Mouse (Mus musculus) left cerebral cortex, postnatal 36 days (tissue): Measurements from ENCODE around the gene Kndc1. TPM values are rescaled to one million over a fixed set of nuclear protein-coding genes. Genes with fewer than 3 reads are reported as not detected.

Source experiments
- DNase-seq, 2 experiments: peaks; one replicate each; pipeline ENCODE4 v3.0.0; 2021 to 2022; ENCODE audit warnings: low spot score in 2 of 2, mixed read lengths in 1 of 2
- intact Hi-C: fragments of 180-260 bp; cut with DNase I; formaldehyde crosslinking; loops from one replicate; pipeline ENCODE4 v1.15.1; 2025
- total RNA-seq, 2 experiments: library from RNA; stranded (reverse); gene quantifications; 2 replicates each; pipeline ENCODE4 v1.2.3; 2021

Kndc1 gene
- total RNA-seq, 2 experiments from 2014 or later = 70.1 to 70.2 TPM

GRCm38 (mm10) chr7:139900456-139900855 lies 6.0 kb downstream of the Kndc1 start:
- DNase-seq = no peak
- intact Hi-C loops = loop anchor here (10.0 kb wide), 1 partner anchor 94 kb away; the partner anchor contains the start of gene Adam8

DNA sequence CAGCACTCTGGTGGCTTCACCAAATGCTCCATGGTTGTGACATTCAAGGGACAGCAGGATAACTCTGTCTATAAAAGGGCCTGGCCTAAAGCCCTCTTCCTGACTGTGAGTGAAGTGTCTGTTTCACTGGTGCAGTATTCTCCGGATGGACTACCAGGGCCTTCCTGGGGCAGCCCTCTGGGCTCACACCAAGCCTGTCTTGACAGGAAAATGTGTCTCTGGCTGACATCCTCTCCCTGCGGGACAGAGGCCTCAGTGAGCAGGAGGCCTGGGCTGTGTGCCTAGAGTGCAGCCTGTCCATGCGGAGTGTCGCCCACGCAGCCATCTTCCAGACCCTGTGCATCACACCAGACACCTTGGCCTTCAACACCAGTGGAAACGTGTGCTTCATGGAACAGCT lies 6.4 kb downstream of the Kndc1 start:
- no peak for DNase-seq
- intact Hi-C loops = loop anchor here (10.0 kb wide), 1 partner anchor 94 kb away; the partner anchor contains the start of gene Adam8

- intact Hi-C loops = loop anchor here (10.0 kb wide), 1 partner anchor 93 kb away; the partner anchor contains the start of gene Adam8
- no peak for DNase-seq
Observed at GRCm38 (mm10) chr7:139901981-139902380, 7.5 kb downstream of the Kndc1 start.

- intact Hi-C loops = loop anchor here (10.0 kb wide), 1 partner anchor 90 kb away; the partner anchor contains the start of gene Adam8
- no peak for DNase-seq
Observed at GRCm38 (mm10) chr7:139905261-139905660, 10.8 kb downstream of the Kndc1 start.

GRCm38 (mm10) chr7:139905661-139906060 lies 11.2 kb downstream of the Kndc1 start:
- intact Hi-C loops = loop anchor here (10.0 kb wide), 1 partner anchor 89 kb away; the partner anchor contains the start of gene Adam8
- no peak for DNase-seq

DNA sequence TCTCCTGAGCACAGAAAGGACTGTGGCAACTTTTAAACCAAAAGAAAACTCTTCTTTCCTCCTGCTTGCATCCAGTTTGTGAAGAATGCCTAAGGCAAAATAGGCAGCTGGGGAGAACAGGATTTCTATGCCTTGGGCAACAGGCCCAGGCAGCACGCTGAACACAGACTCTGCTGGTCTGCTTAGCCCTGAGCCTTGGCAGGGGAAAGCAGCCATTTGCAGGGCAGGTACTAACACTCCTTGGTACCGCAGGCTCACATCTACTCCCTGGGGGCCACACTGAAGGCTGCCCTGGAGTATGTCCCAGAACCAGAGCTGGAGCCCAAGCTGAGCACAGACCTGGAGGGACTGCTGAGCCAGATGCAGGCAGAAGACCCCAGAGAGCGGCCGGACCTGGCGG lies 13.7 kb downstream of the Kndc1 start:
- no peak for DNase-seq
- intact Hi-C loops = loop anchor here (10.0 kb wide), 1 partner anchor 87 kb away; the partner anchor contains the start of gene Adam8

DNA sequence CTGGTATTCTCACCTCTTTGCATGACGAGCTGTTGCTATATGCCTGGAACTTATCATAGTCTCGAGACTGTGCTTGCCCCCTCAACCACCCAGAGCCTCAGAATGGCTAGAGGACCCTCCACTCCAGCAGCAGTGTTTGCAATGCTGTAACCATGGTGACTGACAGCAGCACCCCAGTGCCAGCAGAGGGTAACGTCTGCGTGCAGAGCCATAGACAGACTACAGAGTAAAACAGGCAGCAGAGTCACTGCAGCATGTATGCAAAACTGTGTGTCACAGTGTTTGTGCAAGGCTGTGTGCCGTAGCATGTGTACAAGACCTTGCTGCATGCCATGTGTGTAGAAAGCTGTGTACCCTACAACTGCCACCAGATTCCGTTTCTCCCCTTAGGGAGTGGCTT lies 15.0 kb downstream of the Kndc1 start:
- no peak for DNase-seq
- intact Hi-C loops = loop anchor here (10.0 kb wide), 1 partner anchor 85 kb away; the partner anchor contains the start of gene Adam8

- intact Hi-C loops = no loop called here
- DNase-seq = no peak
Observed at GRCm38 (mm10) chr7:139910204-139910835, 15.8 kb downstream of the Kndc1 start.

DNA sequence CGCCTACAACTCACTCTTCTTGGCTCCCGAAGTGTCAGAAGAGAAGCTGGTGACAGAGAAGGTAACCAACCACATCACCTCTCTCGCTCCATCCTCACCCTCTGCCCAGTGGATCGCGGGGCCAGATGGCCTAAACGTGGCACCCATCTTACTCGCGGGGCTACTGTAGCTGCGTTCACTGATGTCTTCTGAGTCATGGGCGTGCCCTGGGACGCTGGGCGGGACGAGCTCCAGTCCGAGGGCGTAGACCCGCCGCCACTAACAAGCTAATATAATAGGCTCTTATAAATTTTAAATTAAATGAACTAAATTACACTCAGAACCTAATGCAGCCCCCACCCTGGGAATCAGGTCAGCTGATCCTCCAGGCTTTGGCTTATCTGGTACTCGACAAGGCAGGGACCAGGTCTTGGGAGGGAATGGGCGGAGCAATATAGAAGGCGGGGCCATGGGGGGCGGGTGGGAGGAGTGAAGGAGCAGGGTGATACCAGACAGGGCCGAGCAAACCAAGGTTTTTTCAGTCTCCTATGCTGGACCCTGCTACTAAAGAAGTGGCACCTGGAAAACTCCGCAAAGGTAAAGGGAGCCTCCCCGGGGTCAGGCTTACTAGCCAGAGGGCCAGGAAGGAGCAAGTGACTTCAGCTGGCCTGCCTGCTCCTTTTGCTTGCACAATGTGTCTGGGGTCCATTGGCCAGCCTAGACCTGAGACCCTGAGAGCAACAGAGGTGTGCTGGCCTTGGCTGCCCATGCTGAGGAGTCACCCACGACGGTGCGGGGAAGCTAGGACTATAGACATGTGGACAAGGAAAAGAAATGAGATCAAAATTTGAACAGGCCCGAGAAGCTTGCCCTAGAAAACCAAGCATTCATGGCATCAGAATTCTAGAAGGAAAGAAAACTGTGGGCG lies 19.9 kb downstream of the Kndc1 start:
- intact Hi-C loops = no loop called here
- no peak for DNase-seq

DNA sequence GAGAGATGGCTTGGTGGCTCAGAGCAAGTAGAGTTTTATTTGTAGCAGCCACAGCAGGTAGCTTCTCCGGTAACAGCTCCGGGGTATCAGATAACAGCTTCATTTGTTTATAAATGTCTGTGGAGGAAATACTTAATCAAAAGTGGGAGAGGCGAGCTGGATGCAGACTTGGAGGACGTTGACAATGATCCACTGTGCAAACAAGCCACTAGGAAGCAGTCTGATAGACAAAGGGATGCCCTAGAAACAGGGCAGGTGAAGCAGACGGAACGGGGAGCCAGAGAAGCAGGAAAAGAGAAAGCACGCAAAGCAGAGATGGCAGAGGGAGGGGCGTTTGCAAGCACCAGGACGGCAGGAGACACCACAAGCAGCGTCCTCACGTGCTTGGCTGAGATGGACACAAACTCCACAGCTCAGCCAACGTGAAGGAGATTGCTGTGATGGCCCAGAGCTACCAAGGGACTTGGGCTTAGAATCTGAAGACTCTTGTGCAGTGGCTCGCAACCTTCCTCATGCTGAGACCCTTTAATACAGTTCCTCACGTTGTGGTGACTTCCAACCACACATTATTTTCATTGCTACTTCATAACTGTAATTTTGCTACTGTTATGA lies 21.3 kb downstream of the Kndc1 start:
- intact Hi-C loops = no loop called here
- DNase-seq = no peak

GRCm38 (mm10) chr7:139916345-139916744 lies 21.8 kb downstream of the Kndc1 start:
- intact Hi-C loops = no loop called here
- no peak for DNase-seq

DNA sequence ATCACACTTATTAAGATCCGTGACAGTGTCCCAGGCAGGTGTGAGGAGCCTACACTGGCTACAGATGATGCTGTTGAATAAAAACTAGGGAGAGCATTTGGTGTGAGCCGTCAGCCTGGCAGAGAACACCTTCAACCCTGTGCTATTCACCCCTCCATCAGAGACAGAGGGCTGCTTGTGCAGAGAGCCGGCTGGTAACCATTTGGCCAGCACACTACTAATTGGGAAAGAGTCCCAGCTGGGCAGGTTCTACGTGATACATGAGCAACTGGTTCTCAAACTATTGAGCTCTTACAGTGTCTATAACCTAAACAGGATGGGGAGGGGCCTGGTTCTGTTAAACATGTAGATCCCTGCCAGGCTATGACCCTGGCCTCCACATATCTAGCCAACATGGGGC lies 23.8 kb downstream of the Kndc1 start:
- intact Hi-C loops = no loop called here
- DNase-seq = no peak

DNA sequence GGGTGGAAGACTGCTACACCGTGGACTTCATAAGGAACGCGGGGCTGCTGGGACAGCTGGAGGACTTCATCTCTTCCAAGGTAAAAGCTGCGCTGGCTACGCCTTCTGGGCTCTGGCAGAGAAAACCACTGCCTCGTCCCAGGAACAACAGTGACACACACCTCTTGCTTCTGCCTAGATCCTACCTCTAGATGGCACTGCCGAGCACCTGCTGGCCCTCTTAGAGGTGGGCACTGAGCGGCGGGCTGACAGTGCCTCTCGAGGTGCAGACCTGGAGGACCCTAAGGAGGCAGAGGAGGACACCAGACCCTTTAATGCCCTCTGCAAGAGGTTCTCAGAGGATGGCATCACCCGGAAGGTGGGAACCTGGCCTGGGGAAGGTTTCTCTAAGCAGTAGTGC lies 36.2 kb downstream of the Kndc1 start:
- no peak for DNase-seq
- intact Hi-C loops = no loop called here

GRCm38 (mm10) chr7:139936705-139937104 lies 42.2 kb downstream of the Kndc1 start:
- DNase-seq = no peak
- intact Hi-C loops = no loop called here

- DNase-seq = no peak
- intact Hi-C loops = no loop called here
Observed at GRCm38 (mm10) chr7:139937138-139937537, 42.6 kb downstream of the Kndc1 start.

DNA sequence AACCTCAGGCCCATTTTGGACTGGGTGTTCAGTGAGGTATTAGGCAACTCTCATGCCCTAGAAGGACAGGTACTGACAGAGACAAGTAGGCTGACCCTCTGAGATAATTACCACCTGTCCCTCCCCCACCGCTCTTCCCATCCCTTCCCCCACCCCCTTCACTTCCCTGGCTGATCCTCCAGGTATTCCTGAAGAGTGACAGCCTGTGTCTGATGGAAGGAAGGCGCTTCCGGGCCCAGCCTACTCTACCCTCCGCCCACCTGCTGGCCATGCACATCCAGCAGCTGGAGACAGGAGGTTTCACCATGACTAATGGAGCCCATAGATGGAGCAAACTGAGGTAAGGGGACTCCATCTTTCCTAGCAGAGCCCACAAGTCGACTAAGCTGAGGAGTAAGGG lies 43.3 kb downstream of the Kndc1 start:
- intact Hi-C loops = no loop called here
- no peak for DNase-seq

DNA sequence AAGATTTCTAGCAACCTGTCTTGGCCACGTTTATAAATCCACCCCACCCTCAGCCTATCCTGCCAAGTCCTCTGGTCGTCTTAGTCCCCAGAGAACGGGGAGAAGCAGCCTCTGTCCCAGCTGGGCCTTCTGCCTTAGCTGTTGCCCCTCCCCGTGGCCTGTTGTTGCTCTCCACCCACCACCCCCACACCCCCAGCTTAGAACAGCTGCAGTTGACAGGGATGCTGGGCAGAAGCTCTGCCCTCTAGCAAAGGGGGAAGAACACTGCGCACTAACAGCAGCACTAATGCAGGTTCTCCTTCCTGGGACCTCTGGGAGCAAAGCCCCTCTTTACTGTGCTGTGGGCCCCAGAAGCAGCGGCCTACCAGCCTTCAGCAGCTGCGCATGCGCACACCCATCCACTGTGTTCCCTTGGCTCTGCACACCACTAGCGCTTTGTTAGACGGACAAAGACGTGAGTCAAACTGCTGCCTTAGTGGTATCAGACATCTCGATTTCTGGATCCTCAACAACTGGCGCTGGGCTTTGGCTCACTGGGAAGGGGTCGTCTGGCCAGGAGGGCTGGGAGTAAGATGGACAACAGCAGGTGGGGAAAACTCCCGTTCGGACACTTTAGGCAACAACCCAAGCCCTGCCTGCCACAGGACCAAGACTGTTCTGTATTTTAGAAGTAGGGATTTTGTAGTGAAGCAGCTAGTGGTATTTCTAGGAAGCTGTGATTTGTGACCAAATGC lies 46.1 kb downstream of the Kndc1 start:
- DNase-seq = no peak
- intact Hi-C loops = no loop called here

- DNase-seq = no peak
- intact Hi-C loops = no loop called here
Observed at GRCm38 (mm10) chr7:139943674-139944281, 49.3 kb downstream of the Kndc1 start, which contains the start of gene Utf1. Utf1 (plus strand) TSS chr7:139943789.
